Mouse (Mus musculus): Measurements from ENCODE around the gene Tmem126b.

The Tmem126b gene

GRCm38 (mm10) chr7:90475793-90476312 is at the start of gene Tmem126b:
Gene Tmem126b (minus strand): TSS chr7:90476001.
- DNase-seq = peak; percentile 99

- DNase-seq = no peak
These were observed 36.5 kb upstream of the Tmem126b start for GRCm38 (mm10) chr7:90512293-90512692.

GRCm38 (mm10) chr7:90508124-90508523 is 32.3 kb upstream of the Tmem126b start:
- no peak for DNase-seq

GRCm38 (mm10) chr7:90482607-90483006 is 6.8 kb upstream of the Tmem126b start:
- no peak for DNase-seq

- DNase-seq = peak in 1 of 2 experiments; percentile 44
These were observed 778 bp upstream of the Tmem126b start, which contains the start of gene Dlg2 for GRCm38 (mm10) chr7:90476313-90477245. Gene Dlg2 (plus strand): TSS chr7:90476672.

GRCm38 (mm10) chr7:90473511-90473910 is 2.3 kb downstream of the Tmem126b start:
- no peak for DNase-seq

GRCm38 (mm10) chr7:90461441-90461840 is 14.4 kb downstream of the Tmem126b start:
- DNase-seq = no peak

- peak in 1 of 2 experiments; percentile 34 for DNase-seq
These were observed 14.9 kb downstream of the Tmem126b start for GRCm38 (mm10) chr7:90460930-90461329.

GRCm38 (mm10) chr7:90460330-90460729 is 15.5 kb downstream of the Tmem126b start:
- no peak for DNase-seq

GRCm38 (mm10) chr7:90457517-90457916 is 18.3 kb downstream of the Tmem126b start:
- DNase-seq = peak in 1 of 2 experiments; percentile 31

- DNase-seq = peak; percentile 87 to 91
These were observed 18.8 kb downstream of the Tmem126b start, which contains the start of gene Tmem126a for GRCm38 (mm10) chr7:90456845-90457468. Gene Tmem126a (minus strand): TSS chr7:90457229.

- DNase-seq = no peak
These were observed 19.5 kb downstream of the Tmem126b start for GRCm38 (mm10) chr7:90456149-90456844.

- DNase-seq = peak in 1 of 2 experiments; percentile 24
These were observed 31.6 kb downstream of the Tmem126b start for GRCm38 (mm10) chr7:90444206-90444605.

GRCm38 (mm10) chr7:90443101-90444091 is 32.4 kb downstream of the Tmem126b start:
- peak; percentile 84 to 87 for DNase-seq

GRCm38 (mm10) chr7:90442518-90443080 is 33.2 kb downstream of the Tmem126b start, which contains the start of gene Crebzf:
Gene Crebzf (plus strand): TSS chr7:90442729.
- peak; percentile 96 to 97 for DNase-seq

- DNase-seq = no peak
These were observed 33.7 kb downstream of the Tmem126b start for GRCm38 (mm10) chr7:90442070-90442469.

- DNase-seq = no peak
These were observed 35.8 kb downstream of the Tmem126b start for GRCm38 (mm10) chr7:90440044-90440443.

GRCm38 (mm10) chr7:90432221-90432620 is 43.6 kb downstream of the Tmem126b start:
- DNase-seq = peak in 1 of 2 experiments; percentile 24

- peak in 1 of 2 experiments; percentile 42 for DNase-seq
These were observed 48.8 kb downstream of the Tmem126b start for GRCm38 (mm10) chr7:90427006-90427405.

All from cerebellum, postnatal 25 days (tissue).